Mouse (Mus musculus): ENCODE results near the gene Srrd. TPM values are rescaled to one million over a fixed set of nuclear protein-coding genes. Genes with fewer than 3 reads are reported as not detected.

Gene Srrd
- 34.6 and 38.4 TPM in 2 replicates for polyA plus RNA-seq (2012; rRNA removed)

DNA sequence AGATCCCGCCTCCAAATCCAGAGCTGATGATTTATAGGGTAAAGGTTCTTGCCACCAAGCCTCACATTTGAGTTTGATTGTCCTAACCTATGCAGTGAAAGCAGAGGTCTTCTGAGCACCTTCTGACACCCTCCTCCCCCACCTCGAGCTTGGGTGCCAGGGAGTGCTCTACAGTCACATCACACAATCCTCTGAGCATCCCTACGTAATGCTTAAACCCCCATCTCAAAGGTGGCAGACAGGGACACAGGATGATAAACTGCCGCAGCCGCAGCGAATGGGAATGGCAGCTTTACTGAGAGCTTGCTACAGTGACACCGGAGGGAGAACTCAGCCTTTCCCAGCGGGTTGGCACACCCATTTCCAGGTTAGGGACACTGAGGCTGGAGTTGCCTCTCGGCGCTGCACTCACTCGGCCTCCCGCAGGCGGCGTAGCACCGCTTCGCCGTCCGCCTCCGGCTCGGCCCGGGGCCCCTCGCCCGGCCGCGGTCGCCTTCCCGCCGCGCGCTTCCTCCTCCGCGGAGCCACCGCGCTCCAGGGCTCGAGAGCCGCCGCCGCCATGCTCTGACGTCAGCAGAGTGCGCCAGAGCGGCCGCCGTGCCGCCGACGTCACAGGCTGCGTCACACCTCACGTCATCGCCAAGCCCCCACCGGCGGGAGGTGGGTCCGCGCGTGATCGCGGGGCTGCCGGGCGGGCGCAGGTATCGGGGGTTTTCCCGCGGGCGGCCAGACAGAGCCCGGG is at the start of gene Srrd, which contains the start of gene Hps4:
Gene Srrd (minus strand): TSS at position 578 of the 742 bp plus-strand sequence.
Gene Hps4 (plus strand): TSS at position 621 of the 742 bp plus-strand sequence.
- WGBS: 2% methylated on average over 63 of the region's 64 CpGs
- DNase-seq: peak; percentile 86
- TF ChIP-seq CTCF (IDR thresholded peaks at IDR 0.05; ENCODE audit: insufficient read depth, low read length) (no peak), POLR2A (IDR thresholded peaks at IDR 0.05; ENCODE audit: borderline replicate concordance, extremely low read depth, low read depth, low read length) (peak; percentile 51; the same call in 1 of the 2 replicates)
- H3K4me1 ChIP-seq (ENCODE audit: control insufficient read depth, insufficient read depth, low read length): peaks cover 4% of the 10 kb centered on the region
- peak within 1 kb of the TSS; percentile 82 for H3K4me3 ChIP-seq (replicated peaks; ENCODE audit: extremely low read depth, low read depth, low read length)

DNA sequence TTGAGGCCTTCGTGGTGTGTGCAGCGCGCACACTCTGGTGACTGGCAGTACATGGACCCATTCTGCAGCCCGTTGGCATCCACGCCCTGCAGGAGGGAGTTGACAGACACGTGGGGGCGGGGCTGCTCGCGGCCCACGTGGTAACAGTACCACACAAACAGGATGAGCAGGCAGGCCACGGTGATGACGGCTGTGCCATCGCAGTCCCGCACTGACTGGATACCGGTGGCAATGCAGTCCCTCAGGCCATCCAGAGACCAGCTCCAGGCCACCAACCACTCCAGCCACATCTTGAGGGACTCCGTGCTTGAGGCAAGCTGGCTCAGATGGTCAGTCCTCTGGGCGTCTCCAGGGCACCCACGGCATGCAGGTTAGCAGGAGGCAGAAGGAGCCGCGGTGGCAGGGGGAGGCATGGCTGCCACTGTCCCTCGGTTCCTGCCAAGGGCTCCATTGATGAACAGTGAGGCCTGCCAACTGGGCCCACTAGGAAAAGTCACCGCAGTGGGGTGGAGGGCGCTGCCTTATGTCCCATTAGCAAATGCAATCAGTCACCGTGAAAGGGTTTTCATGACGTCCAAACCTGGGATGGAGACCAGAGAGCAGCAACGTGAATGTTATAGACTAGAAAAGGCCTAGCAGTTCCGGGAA is 49.0 kb upstream of the Srrd start:
- Histone ChIP-seq H3K4me3 (replicated peaks; ENCODE audit: extremely low read depth, low read depth, low read length) (no peak overlapping the region), H3K4me1 (ENCODE audit: control insufficient read depth, insufficient read depth, low read length) (no peaks in the 10 kb centered on the region)
- TF ChIP-seq CTCF (IDR thresholded peaks at IDR 0.05; ENCODE audit: insufficient read depth, low read length) (no peak), POLR2A (IDR thresholded peaks at IDR 0.05; ENCODE audit: borderline replicate concordance, extremely low read depth, low read depth, low read length) (no peak)
- 65% methylated on average over 27 of the region's 27 CpGs for WGBS
- no peak for DNase-seq

GRCm38 (mm10) chr5:112391002-112391401 is 48.2 kb upstream of the Srrd start:
- Histone ChIP-seq H3K4me3 (replicated peaks; ENCODE audit: extremely low read depth, low read depth, low read length) (no peak overlapping the region), H3K4me1 (ENCODE audit: control insufficient read depth, insufficient read depth, low read length) (no peaks in the 10 kb centered on the region)
- WGBS: 51% methylated on average over 16 of the region's 16 CpGs
- TF ChIP-seq POLR2A (IDR thresholded peaks at IDR 0.05; ENCODE audit: borderline replicate concordance, extremely low read depth, low read depth, low read length): no peak
- TF ChIP-seq CTCF (IDR thresholded peaks at IDR 0.05; ENCODE audit: insufficient read depth, low read length): no peak
- DNase-seq: no peak

- TF ChIP-seq POLR2A (IDR thresholded peaks at IDR 0.05; ENCODE audit: borderline replicate concordance, extremely low read depth, low read depth, low read length): no peak
- no peak for DNase-seq
- Histone ChIP-seq H3K4me1 (ENCODE audit: control insufficient read depth, insufficient read depth, low read length) (no peaks in the 10 kb centered on the region), H3K4me3 (replicated peaks; ENCODE audit: extremely low read depth, low read depth, low read length) (no peak overlapping the region)
- 81% methylated on average over 9 of the region's 9 CpGs for WGBS
Observed at GRCm38 (mm10) chr5:112389352-112389751, 46.5 kb upstream of the Srrd start.

DNA sequence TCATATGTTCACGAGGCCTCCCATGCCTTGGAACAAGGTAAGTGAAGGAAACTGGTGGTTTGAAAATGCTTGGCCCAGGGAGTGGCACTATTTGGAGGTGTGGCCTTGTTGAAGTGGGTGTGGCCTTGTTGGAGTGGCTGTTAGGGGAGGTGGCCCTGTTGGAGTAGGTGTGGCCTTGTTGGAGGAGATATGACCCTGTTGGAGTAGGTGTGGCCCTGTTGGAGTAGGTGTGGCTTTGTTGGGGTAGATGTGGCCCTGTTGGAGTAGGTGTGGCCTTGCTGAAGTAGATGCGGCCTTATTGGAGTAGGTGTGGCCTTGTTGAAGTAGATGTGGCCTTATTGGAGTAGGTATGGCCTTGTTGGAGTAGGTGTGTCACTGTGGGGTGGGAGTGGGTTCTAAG is 43.1 kb upstream of the Srrd start:
- H3K4me3 ChIP-seq (replicated peaks; ENCODE audit: extremely low read depth, low read depth, low read length): no peak overlapping the region
- no peak for TF ChIP-seq CTCF (IDR thresholded peaks at IDR 0.05; ENCODE audit: insufficient read depth, low read length)
- no peak for TF ChIP-seq POLR2A (IDR thresholded peaks at IDR 0.05; ENCODE audit: borderline replicate concordance, extremely low read depth, low read depth, low read length)
- H3K4me1 ChIP-seq (ENCODE audit: control insufficient read depth, insufficient read depth, low read length): no peaks in the 10 kb centered on the region
- WGBS: 76% methylated on average over 2 of the region's 2 CpGs
- no peak for DNase-seq

DNA sequence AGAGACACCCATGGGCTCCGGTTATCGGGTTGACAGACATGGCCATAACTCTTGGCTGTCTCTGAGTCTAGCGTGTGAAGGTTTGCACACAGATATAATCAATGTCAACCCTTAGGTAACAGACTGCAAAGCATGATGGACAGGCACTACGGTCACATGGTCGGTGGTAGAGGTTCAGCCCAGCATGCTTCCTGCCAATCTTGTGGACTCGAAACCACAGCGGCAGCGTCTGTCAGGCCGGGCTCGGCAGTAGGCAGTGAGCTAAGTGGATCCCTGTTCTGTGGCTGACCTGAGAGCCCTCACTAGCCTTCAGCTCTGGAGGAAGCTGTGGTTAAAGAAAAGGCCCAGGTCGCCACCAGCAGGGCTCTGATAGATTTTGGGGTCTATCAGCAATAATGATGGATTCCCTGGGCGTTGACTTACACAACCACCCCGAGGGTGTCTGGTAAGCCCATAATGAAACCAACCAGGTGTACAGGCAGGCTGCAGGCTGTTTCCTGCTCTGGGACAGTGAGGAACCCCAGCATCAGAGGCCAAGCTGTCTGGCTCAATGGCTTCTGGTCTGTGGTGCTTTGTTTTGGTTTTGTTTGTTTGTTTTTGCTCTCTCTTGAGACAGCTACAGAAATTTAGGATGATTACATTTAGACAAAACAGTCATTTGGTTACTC is 42.1 kb upstream of the Srrd start:
- no peak overlapping the region for H3K4me3 ChIP-seq (replicated peaks; ENCODE audit: extremely low read depth, low read depth, low read length)
- no peak for TF ChIP-seq CTCF (IDR thresholded peaks at IDR 0.05; ENCODE audit: insufficient read depth, low read length)
- no peak for TF ChIP-seq POLR2A (IDR thresholded peaks at IDR 0.05; ENCODE audit: borderline replicate concordance, extremely low read depth, low read depth, low read length)
- 76% methylated on average over 13 of the region's 13 CpGs for WGBS
- no peak for DNase-seq
- no peaks in the 10 kb centered on the region for H3K4me1 ChIP-seq (ENCODE audit: control insufficient read depth, insufficient read depth, low read length)

DNA sequence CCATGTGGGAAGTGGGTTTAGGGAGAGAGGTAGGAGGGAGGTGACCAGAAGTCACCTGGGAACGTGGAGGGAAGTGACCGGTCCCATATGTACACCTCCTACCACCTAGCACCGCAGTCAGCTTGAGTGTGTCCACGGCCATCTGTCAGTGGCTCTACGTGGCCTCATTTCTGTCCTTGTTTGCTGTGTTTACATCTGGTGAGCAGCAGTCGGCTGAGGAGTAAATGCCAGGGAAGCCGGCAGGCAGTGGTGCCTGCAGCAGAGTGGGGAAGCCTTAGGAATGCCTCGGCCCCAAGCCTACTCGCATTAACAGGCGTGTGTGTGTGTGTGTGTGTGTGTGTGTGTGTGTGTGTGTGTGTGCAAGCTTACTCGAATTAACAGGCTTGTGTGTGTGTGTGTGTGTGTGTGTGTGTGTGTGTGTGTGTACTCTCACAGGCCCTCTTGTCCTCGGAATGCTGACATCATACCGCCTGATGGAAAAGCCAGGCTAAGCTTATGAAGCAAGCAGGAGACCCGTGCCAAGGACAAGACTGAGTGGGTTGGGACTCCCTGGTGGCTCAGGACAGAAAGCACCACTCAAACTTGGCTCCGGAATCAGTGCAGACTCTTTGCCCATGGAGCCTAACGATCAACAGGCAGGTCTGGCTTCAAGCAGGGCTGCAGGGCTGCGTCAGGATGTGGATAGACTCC is 39.9 kb upstream of the Srrd start:
- WGBS: 43% methylated on average over 17 of the region's 17 CpGs
- no peak for DNase-seq
- H3K4me3 ChIP-seq (replicated peaks; ENCODE audit: extremely low read depth, low read depth, low read length): no peak overlapping the region
- no peaks in the 10 kb centered on the region for H3K4me1 ChIP-seq (ENCODE audit: control insufficient read depth, insufficient read depth, low read length)
- TF ChIP-seq POLR2A (IDR thresholded peaks at IDR 0.05; ENCODE audit: borderline replicate concordance, extremely low read depth, low read depth, low read length): no peak
- TF ChIP-seq CTCF (IDR thresholded peaks at IDR 0.05; ENCODE audit: insufficient read depth, low read length): no peak

DNA sequence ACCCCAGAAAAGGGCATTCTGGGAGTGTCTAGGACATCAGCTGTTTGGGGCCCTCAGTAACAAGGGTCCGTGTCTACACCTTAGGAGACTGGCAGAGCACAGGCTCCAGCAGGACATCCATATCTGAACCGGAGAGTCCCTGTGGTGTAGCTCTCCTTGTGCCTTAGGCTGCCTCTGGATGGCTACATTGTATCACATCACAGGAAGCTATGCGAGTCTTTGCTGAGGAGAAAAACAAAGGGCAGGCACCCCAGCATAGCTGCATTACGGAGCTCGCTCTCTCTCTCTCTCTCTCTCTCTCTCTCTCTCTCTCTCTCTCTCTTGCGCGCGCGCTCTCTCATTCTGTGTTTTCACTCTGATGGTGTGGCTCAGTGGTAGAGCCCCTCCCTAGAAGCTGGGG is 39.2 kb upstream of the Srrd start:
- TF ChIP-seq POLR2A (IDR thresholded peaks at IDR 0.05; ENCODE audit: borderline replicate concordance, extremely low read depth, low read depth, low read length) (no peak), CTCF (IDR thresholded peaks at IDR 0.05; ENCODE audit: insufficient read depth, low read length) (no peak)
- 73% methylated on average over 9 of the region's 9 CpGs for WGBS
- no peak overlapping the region for H3K4me3 ChIP-seq (replicated peaks; ENCODE audit: extremely low read depth, low read depth, low read length)
- no peak for DNase-seq
- H3K4me1 ChIP-seq (ENCODE audit: control insufficient read depth, insufficient read depth, low read length): no peaks in the 10 kb centered on the region

GRCm38 (mm10) chr5:112381154-112381553 is 38.3 kb upstream of the Srrd start:
- no peak for DNase-seq
- Histone ChIP-seq H3K4me1 (ENCODE audit: control insufficient read depth, insufficient read depth, low read length) (no peaks in the 10 kb centered on the region), H3K4me3 (replicated peaks; ENCODE audit: extremely low read depth, low read depth, low read length) (no peak overlapping the region)
- WGBS: 78% methylated on average over 11 of the region's 11 CpGs
- TF ChIP-seq POLR2A (IDR thresholded peaks at IDR 0.05; ENCODE audit: borderline replicate concordance, extremely low read depth, low read depth, low read length) (no peak), CTCF (IDR thresholded peaks at IDR 0.05; ENCODE audit: insufficient read depth, low read length) (no peak)
